In the genomic region with DNA sequence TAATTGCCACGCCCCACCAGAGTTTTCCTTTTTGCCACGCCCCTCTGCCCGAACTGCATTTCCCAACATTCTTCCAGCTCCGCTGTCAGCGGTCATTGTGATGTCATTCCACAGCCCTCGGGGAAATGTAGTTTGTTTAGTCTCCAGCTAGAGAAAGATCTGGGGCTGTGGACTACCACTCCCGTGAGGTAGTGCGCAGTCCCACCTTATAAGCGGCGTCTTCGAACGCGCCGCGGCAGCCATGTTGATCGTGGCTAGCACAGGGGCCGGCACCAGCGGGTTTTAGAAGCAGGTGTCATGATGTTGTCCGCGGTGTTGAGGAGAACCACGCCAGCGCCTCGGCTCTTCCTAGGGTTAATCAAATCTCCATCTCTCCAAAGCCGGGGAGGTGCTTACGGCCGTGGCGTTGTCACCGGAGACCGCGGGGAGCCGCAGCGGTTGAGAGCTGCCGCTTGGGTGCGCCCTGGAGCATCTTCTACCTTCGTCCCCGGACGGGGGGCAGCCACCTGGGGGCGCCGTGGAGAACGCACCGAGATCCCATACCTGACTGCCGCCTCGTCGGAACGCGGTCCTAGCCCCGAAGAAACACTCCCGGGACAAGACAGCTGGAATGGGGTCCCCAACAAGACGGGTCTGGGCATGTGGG, we compare ENCODE assay signal across 8 mouse cellular contexts. TPM values are rescaled to one million over a fixed set of nuclear protein-coding genes. Genes with fewer than 3 reads are reported as not detected.
A peak's percentile ranks its signal among the peaks of the same experiment; 100 is the strongest.
DNase-seq lines count a peak whose midpoint lies in the region; ATAC-seq and TF ChIP-seq lines count a peak whose summit lies in the region.

Gene Clpb, plus strand, starts transcription at position 120 of the 646 bp plus-strand sequence.

- H3K4me3 ChIP-seq in heart, embryonic 12.5 days: peak within 1 kb of the TSS; percentile 64
- H3K4me3 ChIP-seq in kidney, postnatal 0 days (replicated peaks; ENCODE audit: low read depth, low read length): peak within 1 kb of the TSS; percentile 62
- peak within 1 kb of the TSS; percentile 63 for H3K4me3 ChIP-seq in liver, embryonic 11.5 days (ENCODE audit: low read depth, low read length)
- H3K4me3 ChIP-seq in stomach, embryonic 14.5 days (ENCODE audit: low read depth, low read length): peak within 1 kb of the TSS; percentile 74

- 2% methylated on average over 49 of the region's 49 CpGs for WGBS in heart, embryonic 12.5 days
- WGBS in kidney, postnatal 0 days: under 1% methylated on average over 49 of the region's 49 CpGs
- 1% methylated on average over 49 of the region's 49 CpGs for WGBS in liver, embryonic 11.5 days
- 1% methylated on average over 49 of the region's 49 CpGs for WGBS in stomach, embryonic 14.5 days

- peaks cover 14% of the 10 kb centered on the region for H3K4me1 ChIP-seq in heart, embryonic 12.5 days (replicated peaks)
- H3K4me1 ChIP-seq in kidney, postnatal 0 days (replicated peaks; ENCODE audit: insufficient read depth, low read length): peaks cover 9% of the 10 kb centered on the region
- peaks cover 6% of the 10 kb centered on the region; the same call in 1 of the 2 replicates for H3K4me1 ChIP-seq in liver, embryonic 11.5 days (replicated peaks; ENCODE audit: control insufficient read depth, insufficient read depth, low read length)
- H3K4me1 ChIP-seq in stomach, embryonic 14.5 days (ENCODE audit: control insufficient read depth, insufficient read depth, low read length): peaks cover 7% of the 10 kb centered on the region

- ATAC-seq in erythroid progenitor cell, adult 5-6 weeks (replicated peaks; ENCODE audit: low FRiP score, poor library complexity, severe bottlenecking): peak; percentile 90
- ATAC-seq in heart, embryonic 12.5 days (ENCODE audit: insufficient number of reproducible peaks, low FRiP score): peak; percentile 99
- ATAC-seq in kidney, postnatal 0 days (replicated peaks; ENCODE audit: low FRiP score, low read depth): peak; percentile 97
- ATAC-seq in liver, embryonic 11.5 days (replicated peaks; ENCODE audit: low FRiP score): peak; percentile 99
- ATAC-seq in stomach, embryonic 14.5 days (ENCODE audit: insufficient number of reproducible peaks, insufficient read depth, low FRiP score, low read depth): peak; percentile 98

- peak within 1 kb of the TSS; percentile 79 for H3K4me2 ChIP-seq in heart, embryonic 12.5 days
- peak within 1 kb of the TSS; percentile 60 for H3K4me2 ChIP-seq in kidney, postnatal 0 days (ENCODE audit: low read length)
- peak within 1 kb of the TSS; percentile 70 for H3K4me2 ChIP-seq in liver, embryonic 11.5 days
- H3K4me2 ChIP-seq in stomach, embryonic 14.5 days (replicated peaks; ENCODE audit: low read depth, low read length): peak within 1 kb of the TSS; percentile 77

- H3K9me3 ChIP-seq in heart, embryonic 12.5 days (replicated peaks): no peaks in the 10 kb centered on the region
- H3K9me3 ChIP-seq in kidney, postnatal 0 days (replicated peaks; ENCODE audit: low read length): no peaks in the 10 kb centered on the region
- H3K9me3 ChIP-seq in liver, embryonic 11.5 days (ENCODE audit: control insufficient read depth, low read length): no peaks in the 10 kb centered on the region
- no peaks in the 10 kb centered on the region for H3K9me3 ChIP-seq in stomach, embryonic 14.5 days (ENCODE audit: control insufficient read depth, low read depth, low read length)

- no peaks in the 10 kb centered on the region for H3K36me3 ChIP-seq in heart, embryonic 12.5 days
- H3K36me3 ChIP-seq in kidney, postnatal 0 days (ENCODE audit: insufficient read depth, low read length): 0 out of 2 replicates have a peak, but pooled peaks cover 4% of the 10 kb centered on the region
- no peaks in the 10 kb centered on the region for H3K36me3 ChIP-seq in liver, embryonic 11.5 days (ENCODE audit: control insufficient read depth, insufficient read depth, low read length)
- H3K36me3 ChIP-seq in stomach, embryonic 14.5 days (ENCODE audit: control insufficient read depth, insufficient read depth, low read length): no peaks in the 10 kb centered on the region

- 0 out of 2 replicates have a peak, but pooled peaks cover under 1% of the 10 kb centered on the region for H3K27me3 ChIP-seq in heart, embryonic 12.5 days (replicated peaks)
- no peaks in the 10 kb centered on the region for H3K27me3 ChIP-seq in kidney, postnatal 0 days (ENCODE audit: insufficient read depth, low read length)
- H3K27me3 ChIP-seq in liver, embryonic 11.5 days (replicated peaks; ENCODE audit: control insufficient read depth, insufficient read depth, low read length): no peaks in the 10 kb centered on the region
- no peaks in the 10 kb centered on the region for H3K27me3 ChIP-seq in stomach, embryonic 14.5 days (ENCODE audit: control insufficient read depth, insufficient read depth, low read length)

- H3K27ac ChIP-seq in heart, embryonic 12.5 days (ENCODE audit: poor library complexity, severe bottlenecking): peak within 1 kb of the TSS; percentile 14; the same call in 1 of the 2 replicates
- peak within 1 kb of the TSS; percentile 47; the same call in 1 of the 2 replicates for H3K27ac ChIP-seq in kidney, postnatal 0 days
- peak within 1 kb of the TSS; percentile 46; the same call in 1 of the 2 replicates for H3K27ac ChIP-seq in liver, embryonic 11.5 days (ENCODE audit: low read depth, low read length)
- H3K27ac ChIP-seq in stomach, embryonic 14.5 days (ENCODE audit: low read length): peak within 1 kb of the TSS; percentile 44; the same call in 1 of the 2 replicates

- peak within 1 kb of the TSS; percentile 55 for H3K9ac ChIP-seq in heart, embryonic 12.5 days
- peak within 1 kb of the TSS; percentile 39; the same call in 1 of the 2 replicates for H3K9ac ChIP-seq in kidney, postnatal 0 days (ENCODE audit: low read depth, low read length)
- peak within 1 kb of the TSS; percentile 55 for H3K9ac ChIP-seq in liver, embryonic 11.5 days (ENCODE audit: low read depth, low read length)
- H3K9ac ChIP-seq in stomach, embryonic 14.5 days (replicated peaks; ENCODE audit: low read depth, low read length): 0 out of 2 replicates have a peak within 1 kb of the TSS, but pooled peaks have one; percentile 22

- peak; percentile 92 for DNase-seq in CD4-positive helper T cell, adult 2 months (ENCODE audit: low read depth, low spot score)
- DNase-seq in brain, embryonic 18.5 days (ENCODE audit: low read depth, low spot score): peak; percentile 95
- peak; percentile 99 for DNase-seq in kidney, postnatal 0 days (ENCODE audit: low spot score)
- DNase-seq in liver, embryonic 11.5 days (ENCODE audit: low spot score): peak; percentile 85
- peak; percentile 93 for DNase-seq in naive thymus-derived CD4-positive, alpha-beta T cell, adult 2 months (ENCODE audit: low read depth)

- peak; percentile 82 for TF ChIP-seq CTCF in kidney, postnatal 0 days (IDR thresholded peaks at IDR 0.05; ENCODE audit: low read depth)

RNA-seq across cellular contexts. Expression of gene Clpb, which starts in this region (rescaled TPM):
- 0.84 and 1.4 TPM in 2 replicates for total RNA-seq in erythroid progenitor cell, adult 5-6 weeks (2015; ENCODE audit: low replicate concordance)
- 1.3 and 9.0 TPM in 2 replicates for total RNA-seq in erythroid progenitor cell, adult 5-6 weeks (2017; ENCODE audit: low replicate concordance)
- polyA plus RNA-seq in heart, embryonic 12.5 days (2016; fragmentation: Nextera tagmentation; extraction: Ambion mirVana): 44.8 and 47.8 TPM in 2 replicates
- polyA plus RNA-seq in kidney, postnatal 0 days (2015; fragmentation: Nextera tagmentation; extraction: Ambion mirVana): 34.6 and 39.0 TPM in 2 replicates
- polyA plus RNA-seq in liver, embryonic 11.5 days (2014; fragmentation: Nextera tagmentation; extraction: Ambion mirVana): 51.3 and 54.7 TPM in 2 replicates
- 44.9 and 52.5 TPM in 2 replicates for polyA plus RNA-seq in stomach, embryonic 14.5 days (2014; fragmentation: Nextera tagmentation; extraction: Ambion mirVana)

Comparison
In these comparisons a context has a peak if more than half of its experiments do, and no peak if none do; other contexts are left out.
1. Peak in every context shown above with its lines: DNase-seq, ATAC-seq, H3K4me3 ChIP-seq and H3K27ac ChIP-seq.